Mouse (Mus musculus) left cerebral cortex, adult 2 months (tissue): ENCODE data around the gene Mboat7. TPM values are rescaled to one million over a fixed set of nuclear protein-coding genes. Genes with fewer than 3 reads are reported as not detected.

Experiments
- DNase-seq, 2 experiments: peaks; one replicate each; pipeline ENCODE4 v3.0.0; 2021 to 2022; ENCODE audit warnings: low spot score in 2 of 2, mixed read lengths in 1 of 2; ENCODE audit errors: extremely low spot score in 1 of 2
- H3K27ac ChIP-seq: fragments of 200-600 bp; 2 replicates; pipeline ENCODE4 v1.8.1; 2022
- H3K4me3 ChIP-seq: fragments of 200-600 bp; 2 replicates; pipeline ENCODE4 v1.8.1; 2022
- CTCF ChIP-seq: fragments of 200-600 bp; IDR thresholded peaks from 2 replicates; pipeline ENCODE4 v1.8.1; 2022; ENCODE audit warnings: antibody characterized with exemption, mild to moderate bottlenecking, moderate library complexity
- intact Hi-C: fragments of 180-260 bp; cut with DNase I; formaldehyde crosslinking; loops from one replicate; pipeline ENCODE4 v1.15.1; 2025
- total RNA-seq, 2 experiments: library from RNA; stranded (reverse); gene quantifications; 2 replicates each; pipeline ENCODE4 v1.2.3; 2021

The Mboat7 gene
- total RNA-seq, 2 experiments from 2014 or later: 235 to 238 TPM

DNA sequence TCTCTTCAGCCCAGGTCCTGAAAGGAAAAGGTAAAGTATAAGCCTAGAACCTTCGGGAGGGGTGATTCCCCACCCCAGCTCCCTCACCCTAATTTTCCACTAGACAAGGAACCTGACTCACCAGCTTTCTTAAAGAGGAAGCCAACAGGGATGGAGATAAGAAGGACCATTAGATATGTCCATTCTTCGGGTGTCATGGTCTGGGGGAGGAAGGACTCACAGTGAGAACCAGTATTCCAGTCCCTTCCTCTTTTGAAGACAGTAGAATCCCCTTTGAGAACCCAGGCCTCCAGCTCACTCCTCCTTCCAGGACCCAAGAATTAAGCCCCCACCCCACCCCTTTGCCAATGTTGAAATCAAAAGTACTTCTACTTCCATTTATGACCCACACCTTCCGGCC, 1.4 kb downstream of the Mboat7 start:
- Histone ChIP-seq H3K27ac (peak overlapping the region; percentile 93), H3K4me3 (peak overlapping the region; percentile 85)
- no peak for DNase-seq
- intact Hi-C loops: loop anchor here (2.0 to 10.0 kb wide), 3 partner anchors 45 to 1373 kb away; partner anchors contain the start of gene U2af2
- no peak for TF ChIP-seq CTCF

DNA sequence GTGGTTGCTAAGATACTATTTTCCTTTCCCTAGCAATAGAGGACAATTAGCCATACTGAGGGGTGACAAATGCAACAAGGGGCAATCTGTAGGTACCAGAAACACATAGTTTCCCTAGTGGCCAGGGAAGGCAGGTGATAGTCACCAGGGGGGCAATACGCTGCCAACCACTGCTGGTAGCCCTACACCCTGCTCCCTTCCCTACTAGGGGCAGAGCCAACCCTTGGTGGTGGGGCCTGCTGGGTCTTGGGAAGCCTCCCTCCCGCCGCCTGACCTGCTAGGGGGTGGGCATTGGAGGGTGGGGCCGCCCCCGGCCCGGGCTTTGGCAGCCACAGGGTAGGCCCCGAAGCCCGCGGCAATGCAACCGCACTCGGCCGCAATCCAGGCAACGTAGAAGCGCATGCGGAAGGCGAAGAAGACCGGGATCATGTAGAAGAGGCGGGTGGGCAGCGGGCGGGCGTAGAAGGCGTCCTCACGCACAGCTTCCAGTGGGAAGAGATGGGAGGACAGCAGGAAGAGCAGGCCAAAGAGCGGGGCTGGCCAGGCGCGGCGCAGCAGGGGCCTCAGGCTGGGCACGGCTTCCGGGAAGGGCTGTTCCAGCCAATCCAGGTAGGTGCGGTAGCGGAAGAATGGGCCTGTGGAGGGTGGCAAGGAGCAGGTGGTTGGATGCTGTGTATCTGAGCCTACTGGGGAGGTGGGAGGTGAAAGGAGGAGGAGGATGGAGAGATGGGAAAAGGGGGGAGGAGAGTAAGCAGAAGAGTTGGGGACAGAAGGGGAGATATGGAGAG, 7.7 kb downstream of the Mboat7 start:
- intact Hi-C loops: no loop called here
- no peak for TF ChIP-seq CTCF
- DNase-seq: no peak
- Histone ChIP-seq H3K27ac (peak overlapping the region; percentile 44), H3K4me3 (no peak overlapping the region)

DNA sequence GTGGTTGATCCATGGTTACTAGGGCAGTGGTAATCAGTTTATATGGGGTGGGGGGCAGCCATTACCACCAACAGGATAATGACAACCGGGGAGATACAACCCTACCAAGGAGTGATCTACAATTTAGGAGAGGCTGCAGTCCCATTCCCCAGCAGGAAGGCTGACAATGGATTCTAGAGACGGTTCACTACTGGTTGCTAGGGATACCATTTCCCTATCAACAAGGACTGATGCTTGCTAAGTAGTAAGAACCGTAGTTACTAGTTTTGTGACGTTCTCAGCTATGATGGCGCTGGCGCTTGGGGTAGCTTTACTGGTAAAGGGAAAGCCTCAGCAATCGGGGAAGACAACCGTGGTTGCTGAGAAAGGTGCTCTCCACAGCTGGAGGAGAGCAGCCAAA, 8.6 kb downstream of the Mboat7 start:
- Histone ChIP-seq H3K27ac (peak overlapping the region; percentile 44), H3K4me3 (no peak overlapping the region)
- TF ChIP-seq CTCF: no peak
- DNase-seq: no peak
- intact Hi-C loops: no loop called here

DNA sequence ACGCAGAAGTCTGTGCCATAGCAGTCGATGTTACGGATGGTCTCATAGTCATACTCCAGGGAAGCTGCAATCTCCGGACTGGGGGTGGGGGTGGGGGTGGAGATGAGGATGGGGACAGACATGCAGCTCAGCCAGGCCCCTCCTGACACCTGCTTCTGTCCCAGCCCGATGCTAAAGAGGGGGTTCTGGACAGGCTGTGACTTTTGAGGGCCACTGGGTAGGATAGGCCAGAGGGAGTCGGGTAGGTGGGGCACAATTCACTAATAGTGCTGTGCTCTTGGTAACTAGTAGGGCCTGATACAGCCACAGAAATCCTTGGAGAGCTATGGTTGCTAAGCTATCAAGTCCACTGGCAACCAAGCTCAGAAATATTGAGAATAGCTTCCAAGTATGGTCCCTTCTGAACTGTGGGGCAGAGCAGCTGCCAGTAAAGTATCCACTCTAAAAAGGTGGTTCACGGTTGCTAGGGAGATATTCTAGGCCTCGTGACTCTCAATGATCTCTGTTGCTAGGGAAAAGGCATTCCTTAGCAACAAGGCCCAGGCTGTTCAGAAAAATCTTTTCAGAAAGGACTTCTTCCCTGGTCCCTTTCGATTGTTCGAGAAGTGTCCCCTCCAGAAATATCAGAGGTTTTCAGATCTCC, 9.3 kb downstream of the Mboat7 start:
- TF ChIP-seq CTCF: no peak
- H3K4me3 ChIP-seq: no peak overlapping the region
- DNase-seq: no peak
- intact Hi-C loops: no loop called here
- no peak overlapping the region for H3K27ac ChIP-seq

DNA sequence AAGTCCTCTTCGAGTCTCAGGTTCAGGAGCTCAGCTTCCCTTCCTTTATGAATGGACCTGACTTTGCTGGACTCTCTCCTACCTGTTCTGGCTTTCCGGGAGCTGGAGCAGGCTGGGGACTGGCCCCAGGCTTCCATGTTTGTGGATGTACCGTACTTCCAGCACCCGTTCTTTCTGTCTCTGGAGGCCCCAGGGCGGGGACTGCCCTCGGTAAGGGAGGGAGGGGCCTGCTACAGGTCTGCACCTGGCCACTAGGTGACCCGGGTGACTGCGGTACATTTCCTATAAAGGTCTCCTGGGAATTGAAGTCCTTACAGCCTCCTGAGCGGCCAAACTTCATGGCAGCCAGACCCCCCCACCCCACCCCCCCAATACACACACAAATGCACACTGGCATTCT, 16.0 kb downstream of the Mboat7 start, which contains the start of gene Tmc4:
Tmc4 (minus strand) TSS at position 212 of the 400 bp plus-strand sequence.
- DNase-seq: no peak
- intact Hi-C loops: loop anchor here (5.0 kb wide), 2 partner anchors 750 to 795 kb away; no protein-coding TSS in a partner anchor
- TF ChIP-seq CTCF: no peak
- Histone ChIP-seq H3K4me3 (no peak within 1 kb of the TSS), H3K27ac (no peak within 1 kb of the TSS)

DNA sequence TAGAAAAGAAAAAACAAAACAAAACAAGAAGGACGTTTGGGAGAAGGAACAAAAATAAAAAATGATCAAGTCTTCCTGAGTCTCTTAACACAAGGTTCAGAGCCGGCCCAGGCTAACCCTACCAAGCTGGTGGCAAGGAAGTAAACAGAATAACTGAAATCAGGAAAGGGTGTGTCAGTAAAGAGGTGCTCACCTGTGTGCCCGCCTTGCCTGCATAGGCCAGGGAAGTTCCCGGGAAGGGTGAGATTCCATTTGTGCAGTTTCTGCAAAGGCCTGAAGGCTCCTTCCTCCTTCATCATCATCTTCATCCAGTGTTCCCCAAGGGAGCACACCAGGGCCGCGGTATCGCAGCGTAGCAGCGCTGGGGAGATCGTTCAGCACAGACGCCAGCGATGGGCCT, 17.0 kb downstream of the Mboat7 start:
- Histone ChIP-seq H3K4me3 (no peak overlapping the region), H3K27ac (no peak overlapping the region)
- DNase-seq: no peak
- intact Hi-C loops: loop anchor here (5.0 kb wide), 2 partner anchors 751 to 796 kb away; no protein-coding TSS in a partner anchor
- no peak for TF ChIP-seq CTCF

DNA sequence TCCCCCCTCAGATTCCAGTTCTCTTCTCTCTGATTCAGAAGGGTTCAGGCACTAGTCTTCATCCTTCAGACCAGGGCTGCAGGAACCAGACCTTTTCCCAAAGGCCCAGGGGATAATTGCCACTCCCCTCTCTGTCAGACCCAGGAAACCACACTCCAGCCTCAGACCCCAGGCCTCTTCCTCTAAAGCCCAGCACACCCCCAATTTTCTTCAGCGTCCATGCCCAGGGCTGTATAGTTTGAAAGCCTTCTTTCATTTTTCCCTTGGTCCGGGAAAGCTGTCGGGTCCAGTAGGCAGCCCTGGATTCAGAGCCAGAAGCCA, 18.1 kb downstream of the Mboat7 start:
- intact Hi-C loops: loop anchor here (5.0 kb wide), 2 partner anchors 752 to 797 kb away; no protein-coding TSS in a partner anchor
- TF ChIP-seq CTCF: no peak
- no peak for DNase-seq
- no peak overlapping the region for H3K4me3 ChIP-seq
- H3K27ac ChIP-seq: no peak overlapping the region

DNA sequence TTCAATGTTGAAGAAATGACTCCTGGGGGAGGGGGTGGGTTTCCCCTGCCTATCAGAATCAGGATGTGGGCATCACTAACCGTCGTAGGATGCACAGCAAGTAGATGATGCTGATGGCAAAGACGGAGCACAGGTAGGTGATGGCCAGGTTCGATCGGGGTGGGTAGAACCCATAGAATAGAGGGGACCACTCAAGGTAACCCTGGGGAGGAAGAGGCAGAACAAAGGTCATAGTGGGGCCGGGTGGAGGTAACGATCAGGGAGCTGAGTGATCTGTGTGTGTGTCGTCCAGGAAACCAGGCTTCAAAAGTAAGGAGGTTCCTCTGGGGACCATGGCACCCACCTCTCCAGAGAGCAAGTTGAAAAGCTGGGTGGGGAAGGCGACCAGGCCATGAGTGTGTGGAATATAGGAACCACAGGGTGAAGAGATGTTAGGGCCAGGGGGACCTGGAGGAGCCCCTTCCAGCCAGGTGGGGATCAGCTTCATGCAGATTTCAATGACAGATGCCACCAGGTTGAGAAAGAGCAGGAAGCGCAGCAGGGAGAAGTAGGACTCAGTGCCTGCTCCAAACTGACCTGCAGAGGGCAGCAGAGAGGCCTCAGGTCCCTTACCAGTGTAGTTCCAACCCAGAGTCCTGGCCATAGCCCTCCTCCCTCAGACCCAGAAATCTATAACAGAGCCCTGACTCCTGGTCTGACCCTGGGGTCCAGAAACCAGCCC, 18.7 kb downstream of the Mboat7 start:
- peak; percentile 97 for TF ChIP-seq CTCF
- H3K4me3 ChIP-seq: no peak overlapping the region
- H3K27ac ChIP-seq: no peak overlapping the region
- peak; percentile 79 to 82 for DNase-seq
- intact Hi-C loops: loop anchor here (5.0 kb wide), 2 partner anchors 753 to 798 kb away; no protein-coding TSS in a partner anchor

DNA sequence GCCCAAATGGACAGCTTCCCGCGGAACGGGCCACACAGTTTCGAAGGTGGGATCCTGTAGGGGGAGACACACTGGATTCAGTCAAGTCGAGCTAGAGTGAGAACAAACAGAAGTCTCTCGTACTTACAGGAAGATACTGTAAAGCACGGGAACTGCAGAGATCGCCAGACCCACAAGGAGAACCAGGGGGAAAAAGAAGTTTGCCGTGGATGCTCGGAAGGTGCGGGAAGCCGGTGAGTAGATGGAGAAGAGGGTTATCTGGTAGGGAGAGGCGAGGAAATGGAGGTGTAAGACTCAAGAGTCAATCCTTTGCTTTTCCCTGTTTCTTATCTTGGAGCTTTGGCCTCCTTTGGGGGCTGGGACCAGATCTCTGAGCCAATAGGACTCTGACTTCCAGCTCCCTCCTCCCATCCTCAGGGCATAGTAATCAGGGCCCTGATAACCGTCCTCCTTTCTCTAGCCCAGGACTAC, 26.4 kb downstream of the Mboat7 start:
- Histone ChIP-seq H3K4me3 (no peak overlapping the region), H3K27ac (no peak overlapping the region)
- no peak; the same call in none of the 2 replicates for TF ChIP-seq CTCF
- DNase-seq: no peak
- intact Hi-C loops: no loop called here

DNA sequence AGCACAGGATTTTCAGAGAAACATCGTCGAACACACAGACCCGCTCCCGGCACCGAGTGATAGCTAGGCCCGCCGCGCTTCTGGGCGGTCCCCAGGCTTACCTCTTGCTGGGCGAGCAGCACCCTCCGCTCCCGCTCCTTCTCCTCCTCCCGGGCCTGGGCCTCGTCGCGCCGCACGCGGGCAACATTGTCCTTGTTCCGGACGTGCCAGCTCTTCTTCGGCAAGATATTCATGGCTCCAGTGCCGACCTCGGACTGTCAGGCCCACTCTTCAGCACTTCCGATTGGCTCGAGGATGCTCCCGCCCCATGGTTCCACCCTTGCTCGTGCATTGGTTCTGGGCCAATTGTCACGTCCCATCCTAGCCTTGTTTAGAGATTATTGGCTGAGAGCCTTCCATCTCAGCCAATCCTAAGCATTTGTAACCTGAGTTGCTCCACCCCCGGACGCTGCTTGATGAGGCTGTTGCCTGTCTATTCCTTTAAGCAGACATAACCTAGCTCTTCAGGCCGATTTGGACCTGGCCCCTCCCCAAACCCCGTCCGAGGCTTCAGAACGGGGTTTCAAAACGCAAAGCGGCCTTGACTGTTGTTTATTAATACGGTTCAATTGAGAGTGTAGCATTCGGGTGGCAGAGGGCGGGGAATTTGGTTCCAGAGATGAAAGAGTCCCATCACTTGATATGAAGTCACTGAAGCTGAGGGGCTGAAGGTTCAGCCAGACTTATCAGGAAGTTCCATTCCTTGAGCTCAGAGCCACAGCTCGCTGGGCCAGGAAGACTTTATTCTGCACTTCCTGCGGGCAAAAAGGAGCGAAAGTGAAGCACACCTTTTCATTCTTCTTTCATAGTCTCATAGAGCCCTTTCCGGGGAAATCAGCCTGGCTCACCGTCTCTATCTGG, 27.9 kb downstream of the Mboat7 start, which contains the start of gene Leng1:
Leng1 (minus strand) TSS at position 626 of the 900 bp plus-strand sequence.
- intact Hi-C loops: loop anchor here (1.0 kb wide), 1 partner anchor 19 kb away; no protein-coding TSS in a partner anchor
- TF ChIP-seq CTCF: no peak
- Histone ChIP-seq H3K27ac (peak within 1 kb of the TSS; percentile 81), H3K4me3 (peak within 1 kb of the TSS; percentile 75)
- peak; percentile 94 for DNase-seq
